In the genomic region with DNA sequence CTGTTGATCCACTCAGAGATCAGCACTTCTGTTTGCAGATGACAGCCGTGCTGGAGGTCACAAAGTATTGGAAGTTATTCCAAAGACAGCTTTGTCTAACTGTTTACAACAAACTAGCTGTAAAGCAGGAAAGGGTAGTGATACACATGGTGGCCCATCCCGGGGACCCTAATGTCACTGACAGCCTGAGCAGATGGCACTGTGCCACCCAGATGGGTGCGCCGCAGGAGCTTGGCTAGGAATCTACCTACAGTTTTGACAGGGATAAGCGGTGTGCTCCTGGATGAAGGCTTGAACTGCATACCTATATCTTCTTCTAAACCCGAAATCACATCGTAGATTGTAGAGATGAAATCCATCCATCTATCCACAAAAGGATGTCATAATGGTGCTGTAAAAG, we compare ENCODE assay signal across 24 mouse cellular contexts. TPM values are rescaled to one million over a fixed set of nuclear protein-coding genes. Genes with fewer than 3 reads are reported as not detected.
DNase-seq lines count a peak whose midpoint lies in the region; ATAC-seq lines count a peak whose summit lies in the region.
"Had no signal": no experiment of that assay in that cellular context is flagged by ENCODE, and none has a peak within 500 bp of the region (broad histone marks: within the 10 kb centered on the region; RNA-seq: fewer than 3 reads in every experiment).

No protein-coding gene starts in this region.

- intact Hi-C loops in left cerebral cortex, postnatal 4 days (cut with DNase I), result no loop called here

- H3K27me3 ChIP-seq in forebrain, embryonic 14.5 days (replicated peaks; ENCODE audit: control insufficient read depth, insufficient read depth, low read length), result no peaks in the 10 kb centered on the region
- H3K27me3 ChIP-seq: embryonic facial prominence, embryonic 13.5 days; forebrain, embryonic 12.5 days; limb, embryonic 12.5 days; midbrain, embryonic 13.5 days had no signal

- no peak overlapping the region for H3K4me2 ChIP-seq in forebrain, embryonic 14.5 days (ENCODE audit: low read length)
- H3K4me2 ChIP-seq: embryonic facial prominence, embryonic 13.5 days; forebrain, embryonic 12.5 days; heart, embryonic 11.5 days; limb, embryonic 12.5 days; liver, embryonic 11.5 days; midbrain, embryonic 13.5 days had no signal

- WGBS in forebrain, embryonic 14.5 days, result 89% methylated on average over 7 of the region's 7 CpGs

- no peaks in the 10 kb centered on the region for H3K9me3 ChIP-seq in forebrain, embryonic 14.5 days (replicated peaks; ENCODE audit: control insufficient read depth, low read length)
- H3K9me3 ChIP-seq: embryonic facial prominence, embryonic 13.5 days; forebrain, embryonic 12.5 days; limb, embryonic 12.5 days; midbrain, embryonic 13.5 days had no signal

- no peak overlapping the region for H3K9ac ChIP-seq in forebrain, embryonic 14.5 days (ENCODE audit: low read length)
- H3K9ac ChIP-seq: embryonic facial prominence, embryonic 13.5 days; forebrain, embryonic 12.5 days; limb, embryonic 12.5 days; liver, postnatal 0 days; midbrain, embryonic 13.5 days had no signal

- H3K4me1 ChIP-seq in forebrain, embryonic 14.5 days (ENCODE audit: control insufficient read depth, insufficient read depth, low read length), result no peaks in the 10 kb centered on the region
- H3K4me1 ChIP-seq: embryonic facial prominence, embryonic 13.5 days; forebrain, embryonic 12.5 days had no signal

- ATAC-seq in megakaryocyte-erythroid progenitor cell, adult 5-6 weeks (replicated peaks; ENCODE audit: low FRiP score, low TSS enrichment, poor library complexity, severe bottlenecking), result no peak
- ATAC-seq in forebrain, embryonic 14.5 days, result no peak
- ATAC-seq: activated CD4-positive, CD25-positive, alpha-beta regulatory T cell, adult 4 months; liver, postnatal 0 days; midbrain, embryonic 13.5 days had no signal

- DNase-seq in adrenal gland, postnatal 25 days, result peak; percentile 27
- no peak for DNase-seq in adrenal gland, postnatal 36 days
- peak; percentile 83 for DNase-seq in left cerebral cortex, postnatal 4 days
- DNase-seq in left cerebral cortex, adult 11 months (ENCODE audit: low spot score), result no peak
- DNase-seq in cerebellum, adult 8-10 months, result peak; percentile 88
- DNase-seq in cerebellum, postnatal 36 days, result peak; percentile 89 to 91
- no peak for DNase-seq in forebrain, embryonic 14.5 days (ENCODE audit: low spot score)
- DNase-seq: adrenal gland, adult 8-10 months; embryo, embryonic 11 days; kidney, adult 2 months; kidney, postnatal 10 days; liver, postnatal 0 days; lung, postnatal 14 days; thymus, adult 2 months had no signal

- no peaks in the 10 kb centered on the region for H3K36me3 ChIP-seq in forebrain, embryonic 14.5 days (ENCODE audit: control insufficient read depth, insufficient read depth, low read length)
- H3K36me3 ChIP-seq: embryonic facial prominence, embryonic 13.5 days; forebrain, embryonic 12.5 days; limb, embryonic 12.5 days; midbrain, embryonic 13.5 days had no signal

- no peak overlapping the region for H3K4me3 ChIP-seq in forebrain, embryonic 14.5 days (ENCODE audit: low read depth, low read length)
- H3K4me3 ChIP-seq: embryonic facial prominence, embryonic 13.5 days; erythroblast, embryonic 14.5 days; forebrain, embryonic 12.5 days; limb, embryonic 12.5 days; midbrain, embryonic 13.5 days had no signal

- no peak overlapping the region for H3K27ac ChIP-seq in forebrain, embryonic 14.5 days (ENCODE audit: low read depth, low read length)
- H3K27ac ChIP-seq: embryonic facial prominence, embryonic 13.5 days; forebrain, embryonic 12.5 days; limb, embryonic 12.5 days; midbrain, embryonic 13.5 days; stomach, postnatal 0 days had no signal

RNA-seq across cellular contexts. Expression of a gene that starts 29.4 kb away (rescaled TPM):
- total RNA-seq in adrenal gland, postnatal 25 days (2021), result 13.9 and 17.2 TPM in 2 replicates
- 10 to 100 TPM; 14.0 to 16.4 TPM for total RNA-seq in adrenal gland, postnatal 36 days (2021)
- 1 to 10 TPM; 2.8 to 3.6 TPM for total RNA-seq in left cerebral cortex, postnatal 4 days (2021)
- not detected in 2 replicates for total RNA-seq in megakaryocyte-erythroid progenitor cell, adult 5-6 weeks (2014; fragmentation: Nextera tagmentation)
- total RNA-seq in megakaryocyte-erythroid progenitor cell, adult 5-6 weeks (2017), result 0.30 TPM in 1 of 2 replicates, not detected in the other
- 2.5 and 2.8 TPM in 2 replicates for polyA plus RNA-seq in forebrain, embryonic 14.5 days (2014; fragmentation: Nextera tagmentation; extraction: Ambion mirVana)
- polyA plus RNA-seq: activated CD4-positive, CD25-positive, alpha-beta regulatory T cell, adult 4 months; erythroblast, embryonic 14.5 days had no signal

Comparison
In these comparisons a context has a peak if more than half of its experiments do, and no peak if none do; other contexts are left out.
1. DNase-seq: peak in adrenal gland, postnatal 25 days (single experiment), left cerebral cortex, postnatal 4 days (single experiment), cerebellum, adult 8-10 months (single experiment) and cerebellum, postnatal 36 days (2 of 2); none in adrenal gland, postnatal 36 days (0 of 2), left cerebral cortex, adult 11 months (single experiment) and forebrain, embryonic 14.5 days (single experiment).